Mouse (Mus musculus): Measurements from ENCODE around the gene Nploc4.
"Not testable (repeated sequence)": the region's sequence is repeated elsewhere in the genome, so short reads cannot be mapped to it uniquely, and the experiment has no call there.

Gene Nploc4

GRCm38 (mm10) chr11:120444106-120444505 lies 6.6 kb upstream of the Nploc4 start:
- in situ Hi-C loops (cut with MboI; ENCODE audit: low sequenced_read_pairs) = no loop called here

GRCm38 (mm10) chr11:120442765-120443280 lies 5.3 kb upstream of the Nploc4 start:
- in situ Hi-C loops (cut with MboI; ENCODE audit: low sequenced_read_pairs) = no loop called here

GRCm38 (mm10) chr11:120442344-120442743 lies 4.8 kb upstream of the Nploc4 start, which contains the start of gene Tspan10:
TSS of gene Tspan10 (plus strand) at chr11:120442644.
- in situ Hi-C loops (cut with MboI; ENCODE audit: low sequenced_read_pairs) = no loop called here

- in situ Hi-C loops (cut with MboI; ENCODE audit: low sequenced_read_pairs) = no loop called here
Observed at GRCm38 (mm10) chr11:120437857-120438385, 413 bp upstream of the Nploc4 start.

- in situ Hi-C loops (cut with MboI; ENCODE audit: low sequenced_read_pairs) = no loop called here
Observed at GRCm38 (mm10) chr11:120426727-120427126, 10.8 kb downstream of the Nploc4 start.

GRCm38 (mm10) chr11:120423569-120424295 lies 13.8 kb downstream of the Nploc4 start:
- in situ Hi-C loops (cut with MboI; ENCODE audit: low sequenced_read_pairs) = no loop called here

GRCm38 (mm10) chr11:120422651-120423568 lies 14.6 kb downstream of the Nploc4 start:
- in situ Hi-C loops (cut with MboI; ENCODE audit: low sequenced_read_pairs) = no loop called here

GRCm38 (mm10) chr11:120418592-120418991 lies 18.9 kb downstream of the Nploc4 start:
- in situ Hi-C loops (cut with MboI; ENCODE audit: low sequenced_read_pairs) = no loop called here

GRCm38 (mm10) chr11:120417852-120418251 lies 19.7 kb downstream of the Nploc4 start:
- in situ Hi-C loops (cut with MboI; ENCODE audit: low sequenced_read_pairs) = no loop called here

GRCm38 (mm10) chr11:120413621-120414020 lies 23.9 kb downstream of the Nploc4 start:
- in situ Hi-C loops (cut with MboI; ENCODE audit: low sequenced_read_pairs) = not testable (repeated sequence)

- in situ Hi-C loops (cut with MboI; ENCODE audit: low sequenced_read_pairs) = no loop called here
Observed at GRCm38 (mm10) chr11:120406445-120406844, 31.1 kb downstream of the Nploc4 start.

GRCm38 (mm10) chr11:120405867-120406266 lies 31.6 kb downstream of the Nploc4 start:
- in situ Hi-C loops (cut with MboI; ENCODE audit: low sequenced_read_pairs) = no loop called here

- in situ Hi-C loops (cut with MboI; ENCODE audit: low sequenced_read_pairs) = no loop called here
Observed at GRCm38 (mm10) chr11:120404814-120405213, 32.7 kb downstream of the Nploc4 start.

- in situ Hi-C loops (cut with MboI; ENCODE audit: low sequenced_read_pairs) = no loop called here
Observed at GRCm38 (mm10) chr11:120399319-120399718, 38.2 kb downstream of the Nploc4 start.

- in situ Hi-C loops (cut with MboI; ENCODE audit: low sequenced_read_pairs) = no loop called here
Observed at GRCm38 (mm10) chr11:120397602-120398001, 39.9 kb downstream of the Nploc4 start.

- in situ Hi-C loops (cut with MboI; ENCODE audit: low sequenced_read_pairs) = no loop called here
Observed at GRCm38 (mm10) chr11:120395661-120396060, 41.8 kb downstream of the Nploc4 start.

GRCm38 (mm10) chr11:120388580-120388979 lies 48.9 kb downstream of the Nploc4 start:
- in situ Hi-C loops (cut with MboI; ENCODE audit: low sequenced_read_pairs) = no loop called here

- in situ Hi-C loops (cut with MboI; ENCODE audit: low sequenced_read_pairs) = no loop called here
Observed at GRCm38 (mm10) chr11:120387157-120387556, 50.4 kb downstream of the Nploc4 start.

- in situ Hi-C loops (cut with MboI; ENCODE audit: low sequenced_read_pairs) = no loop called here
Observed at GRCm38 (mm10) chr11:120386632-120387031, 50.9 kb downstream of the Nploc4 start.

- in situ Hi-C loops (cut with MboI; ENCODE audit: low sequenced_read_pairs) = no loop called here
Observed at GRCm38 (mm10) chr11:120382509-120382908, 55.0 kb downstream of the Nploc4 start.

GRCm38 (mm10) chr11:120381157-120381556 lies 56.4 kb downstream of the Nploc4 start:
- in situ Hi-C loops (cut with MboI; ENCODE audit: low sequenced_read_pairs) = no loop called here

Data from CH12F3 (cell line).